Mouse (Mus musculus) embryo, embryonic 11 days (tissue): Measurements from ENCODE around the gene Ptchd4.

Source experiments
- DNase-seq: peaks from one replicate; pipeline ENCODE4 v3.0.0-alpha.2; 2015

Ptchd4 gene

DNA sequence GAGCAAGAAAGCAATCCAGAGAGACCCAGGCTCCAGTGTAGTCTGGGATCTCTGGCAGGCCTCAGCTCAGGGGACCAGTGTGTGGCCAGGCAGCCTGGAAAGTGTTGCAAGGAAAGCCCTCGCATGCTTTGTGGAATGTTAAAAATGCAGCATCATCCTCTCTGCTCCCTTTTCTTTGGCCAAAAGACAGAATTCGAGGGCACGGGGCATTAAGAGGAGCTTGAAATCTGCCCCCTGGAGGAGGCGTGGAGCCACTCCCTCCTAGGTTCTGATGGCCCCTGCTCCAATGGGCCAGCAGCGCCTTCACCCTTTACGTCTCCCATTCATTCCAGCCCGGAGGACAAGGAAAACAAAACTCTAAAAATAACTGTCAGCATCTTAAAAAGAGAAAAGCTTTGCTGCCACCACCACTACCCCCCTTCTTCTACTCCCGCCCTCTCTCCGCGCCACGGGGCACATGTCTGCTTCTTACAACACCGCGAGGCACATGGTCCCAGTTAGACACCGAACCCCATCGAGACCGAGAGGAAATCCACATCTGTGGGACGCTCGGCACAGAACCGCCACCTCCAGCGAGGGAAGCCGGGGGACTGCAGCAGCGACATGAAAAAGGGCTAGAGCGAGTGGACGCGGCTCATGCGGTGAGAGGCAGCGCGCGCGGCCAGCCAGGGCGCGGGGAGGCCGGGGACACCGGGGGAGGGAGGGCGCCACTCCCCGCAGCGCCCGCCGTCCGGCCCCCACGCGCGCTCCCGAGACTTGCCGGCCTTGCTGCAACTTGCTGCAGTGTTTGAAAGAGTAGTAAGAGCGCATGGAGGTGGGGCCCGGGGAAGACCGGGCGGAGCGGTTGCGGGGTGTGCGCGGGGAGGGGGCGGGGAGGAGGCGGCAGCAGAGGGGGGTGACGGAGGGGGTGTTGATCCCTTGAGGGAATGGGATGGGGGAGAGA is at the start of gene Ptchd4:
Gene Ptchd4 (plus strand): TSS at position 279 of the 943 bp plus-strand sequence.
- DNase-seq, result peak; percentile 70

DNA sequence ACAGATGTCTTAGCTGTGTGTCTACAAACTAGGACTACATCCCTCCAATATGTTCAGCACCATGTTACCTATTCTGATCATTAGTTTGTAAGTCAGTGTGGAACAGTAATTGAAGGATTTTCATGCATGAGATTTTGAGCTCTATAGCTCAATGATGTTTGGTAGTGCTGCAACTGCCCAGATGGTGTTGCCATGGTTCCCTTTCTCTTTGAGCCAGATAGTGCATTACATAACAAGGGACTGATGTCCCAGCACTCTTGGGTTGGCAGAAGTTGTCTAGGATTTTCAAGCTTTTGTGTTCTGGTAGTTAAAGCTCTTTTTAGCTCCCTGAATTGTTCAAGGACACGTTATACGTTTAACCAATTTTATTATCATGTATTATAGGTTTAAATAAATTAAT is 38.9 kb upstream of the Ptchd4 start:
- no peak for DNase-seq

DNA sequence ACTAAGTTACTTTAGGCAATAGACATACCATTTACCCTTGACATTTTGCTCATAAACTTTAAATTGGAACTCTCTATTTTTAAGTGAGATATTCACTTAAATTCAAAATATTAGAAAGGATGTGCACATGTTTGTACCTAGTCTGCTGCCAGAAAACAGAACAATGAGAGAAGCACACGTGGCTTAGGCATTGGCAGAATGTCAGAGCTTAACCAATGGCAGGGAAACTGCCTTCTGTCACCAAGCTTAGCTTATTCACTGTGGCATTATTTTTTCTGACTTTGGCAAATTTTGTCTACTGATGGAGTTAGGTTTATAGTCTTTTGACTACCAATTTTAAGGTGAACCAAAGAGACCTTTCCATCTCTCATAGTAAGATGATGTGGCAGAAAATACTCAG is 31.4 kb upstream of the Ptchd4 start:
- DNase-seq, result no peak

DNA sequence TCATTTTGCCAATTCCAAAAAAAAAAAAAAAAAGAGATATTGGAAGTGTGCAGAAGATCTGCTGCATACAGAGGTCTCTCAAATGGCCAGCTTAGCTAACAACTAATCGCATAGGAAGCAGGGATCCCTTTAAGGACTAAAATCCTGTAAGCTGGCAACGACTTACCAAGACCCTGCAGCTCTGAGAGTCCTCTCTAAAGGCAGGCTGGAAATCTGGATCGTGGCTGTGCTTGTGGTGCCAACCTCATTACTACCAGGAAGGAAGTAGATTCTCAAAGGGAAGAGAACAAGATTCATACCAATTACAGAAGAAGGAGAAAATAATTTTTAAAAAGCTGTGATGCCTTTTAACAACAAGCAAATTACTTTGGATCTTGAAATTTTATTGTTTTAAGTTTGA is 29.5 kb upstream of the Ptchd4 start:
- DNase-seq, result no peak

DNA sequence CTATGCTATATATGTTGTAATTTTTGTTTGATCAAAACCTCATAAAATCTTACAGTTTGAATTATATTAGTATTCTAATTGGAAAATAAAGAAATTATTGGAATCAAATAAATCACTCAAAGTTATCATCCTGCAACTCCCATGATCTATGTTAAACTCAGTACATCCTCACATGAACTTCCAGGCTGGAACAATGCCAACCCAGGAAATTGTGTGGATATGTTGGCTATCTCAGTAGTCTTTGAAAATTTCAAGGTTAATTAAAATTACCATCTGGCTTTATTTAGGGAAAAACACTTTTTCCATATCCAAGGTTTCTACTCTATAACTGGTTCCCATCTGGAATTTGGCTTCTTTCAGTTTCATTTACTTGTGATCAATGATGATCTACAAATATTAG is 25.4 kb upstream of the Ptchd4 start:
- no peak for DNase-seq

DNA sequence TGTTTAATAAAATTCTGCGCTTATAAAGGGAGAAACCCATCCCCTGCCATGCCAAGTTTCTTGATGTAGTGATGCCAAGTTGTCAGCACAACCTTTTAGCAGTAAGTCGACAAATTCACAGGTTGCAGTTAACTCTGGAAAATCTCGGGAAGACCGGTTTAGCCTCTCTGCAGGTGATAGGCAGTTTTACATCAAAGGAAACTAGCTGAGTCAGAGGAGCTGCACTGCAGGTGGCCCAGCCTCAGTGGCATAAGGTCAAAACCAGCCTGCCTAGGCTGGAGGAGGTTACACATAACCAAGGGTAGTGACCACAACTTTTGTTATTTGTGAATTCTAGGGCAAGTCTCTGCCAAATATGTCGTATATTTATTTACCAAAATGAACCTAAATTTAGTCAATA is 24.0 kb upstream of the Ptchd4 start:
- no peak for DNase-seq

DNA sequence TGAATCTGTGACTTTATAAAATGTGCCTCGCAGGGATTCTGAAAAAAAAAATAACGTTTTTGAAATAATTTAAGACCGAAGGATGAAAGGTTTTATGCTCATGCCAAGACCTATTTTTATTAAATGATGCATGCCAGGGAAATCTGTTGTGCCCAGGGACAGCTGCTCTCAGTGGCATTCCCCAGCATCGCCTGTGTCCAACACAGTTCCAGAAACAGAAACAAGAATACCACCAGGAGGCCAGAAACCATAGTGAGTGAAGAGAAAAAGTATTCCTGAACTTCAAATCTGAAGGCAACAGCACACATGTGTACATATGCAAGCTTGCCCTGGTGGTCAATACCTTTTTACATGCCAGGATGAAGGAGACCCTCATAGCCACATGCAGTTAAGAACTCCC is 17.8 kb upstream of the Ptchd4 start:
- DNase-seq, result no peak

DNA sequence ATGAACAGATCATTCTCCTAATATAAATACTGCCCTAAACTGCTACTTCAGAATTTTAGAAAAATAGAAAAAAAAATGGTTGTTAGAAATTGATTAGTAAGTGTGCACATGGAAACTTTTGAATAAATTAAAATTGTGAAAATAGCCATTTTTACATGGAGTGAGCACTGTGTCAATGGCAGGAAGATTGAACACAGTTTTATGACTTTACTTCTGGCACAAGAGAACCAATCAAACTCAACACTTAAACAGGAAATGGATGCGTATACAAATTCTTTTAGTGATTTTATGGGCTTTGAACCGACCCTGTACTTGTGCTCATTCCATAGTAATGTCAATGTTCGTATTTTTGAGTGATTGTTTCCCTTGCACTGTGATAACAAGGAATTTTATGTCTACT is 16.1 kb upstream of the Ptchd4 start:
- DNase-seq, result no peak

DNA sequence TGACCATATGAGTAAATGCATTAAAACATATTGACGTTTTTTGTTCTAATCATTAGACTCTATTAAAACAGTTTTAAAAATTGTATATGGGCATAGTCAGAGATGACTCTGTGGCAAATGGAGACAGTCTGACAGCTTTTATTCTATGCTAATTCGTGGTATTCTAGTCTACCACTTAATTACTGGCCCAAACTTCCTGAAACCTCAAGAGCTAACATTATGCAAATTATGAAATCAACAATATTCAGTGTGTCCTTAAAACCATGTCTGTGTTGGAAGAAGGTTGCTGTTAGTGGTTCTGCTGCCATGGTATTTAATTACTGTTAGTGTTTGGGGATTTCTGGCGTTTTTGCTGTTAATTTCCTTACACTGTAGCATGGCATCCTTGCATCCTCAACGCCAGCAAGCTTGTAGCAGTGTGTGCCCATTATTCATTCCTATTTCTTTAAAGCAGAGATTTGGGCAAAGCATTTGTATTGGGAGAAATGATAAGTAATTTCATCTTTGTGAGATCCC is 12.6 kb upstream of the Ptchd4 start:
- no peak for DNase-seq

DNA sequence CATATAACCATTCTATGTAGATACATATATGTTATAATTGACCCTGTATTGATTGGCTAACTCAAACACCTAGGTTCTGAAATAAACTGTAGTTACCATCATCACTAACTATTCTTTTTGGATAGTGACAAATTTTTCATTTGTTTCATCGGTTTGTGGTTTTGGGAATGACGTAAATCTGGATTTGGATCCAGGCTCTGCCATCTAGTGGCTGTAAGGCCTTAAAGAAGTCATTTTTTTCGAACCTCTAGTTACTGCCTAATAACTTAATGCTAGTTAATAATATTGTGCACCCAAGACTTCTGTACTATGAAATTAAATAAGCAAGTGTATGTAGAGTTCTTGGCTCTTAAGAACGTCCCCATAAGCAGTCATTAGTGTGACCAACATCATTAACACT is 11.5 kb upstream of the Ptchd4 start:
- no peak for DNase-seq

DNA sequence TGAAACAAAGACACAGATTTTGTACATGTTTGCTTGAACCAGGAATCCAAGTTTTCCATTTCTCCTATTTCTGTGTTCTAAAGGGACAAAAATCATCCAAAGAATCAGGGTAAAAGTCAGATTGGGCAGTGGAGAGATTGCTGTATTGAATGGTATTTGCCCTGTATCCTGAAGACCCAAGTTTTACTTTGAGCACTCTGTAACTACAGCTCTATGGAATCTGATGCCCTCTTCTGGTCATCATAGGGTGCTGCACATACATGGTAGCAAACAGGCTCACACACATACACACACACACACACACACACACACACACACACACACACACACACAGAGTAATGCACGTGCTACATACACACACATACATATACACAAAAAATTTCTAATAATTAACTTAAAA is 8.7 kb upstream of the Ptchd4 start:
- no peak for DNase-seq

DNA sequence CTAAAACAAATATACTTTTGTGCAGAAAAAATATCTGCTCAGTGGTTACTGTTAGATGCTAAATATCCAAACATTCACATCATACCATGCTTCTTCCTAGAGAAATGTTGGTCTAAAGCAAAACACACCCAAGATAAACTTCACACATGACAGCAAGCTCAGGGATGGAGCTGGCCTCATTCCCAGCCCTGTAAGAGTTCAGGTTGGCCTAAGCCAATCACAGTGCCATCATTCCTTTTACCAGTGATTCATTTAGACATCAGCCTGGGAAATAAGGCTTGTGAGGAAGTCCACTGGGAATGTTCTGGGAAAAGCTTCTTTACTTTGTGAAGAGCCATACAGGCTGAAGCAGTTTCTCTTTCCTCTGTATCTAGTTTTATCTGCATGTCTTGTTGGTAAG is 5.6 kb upstream of the Ptchd4 start:
- DNase-seq, result no peak

DNA sequence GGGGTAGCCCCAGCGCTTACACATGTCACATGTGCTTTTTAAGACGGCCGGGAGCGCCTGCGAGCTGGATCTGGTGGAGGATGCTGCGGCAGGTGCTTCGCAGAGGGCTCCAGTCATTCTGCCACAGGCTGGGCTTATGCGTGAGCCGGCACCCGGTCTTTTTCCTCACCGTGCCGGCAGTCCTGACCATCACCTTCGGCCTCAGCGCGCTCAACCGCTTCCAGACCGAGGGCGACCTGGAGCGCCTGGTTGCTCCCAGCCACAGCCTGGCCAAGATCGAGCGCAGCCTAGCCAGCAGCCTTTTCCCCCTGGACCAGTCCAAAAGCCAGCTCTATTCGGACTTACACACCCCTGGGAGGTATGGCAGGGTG is 850 bp downstream of the Ptchd4 start:
- no peak for DNase-seq

DNA sequence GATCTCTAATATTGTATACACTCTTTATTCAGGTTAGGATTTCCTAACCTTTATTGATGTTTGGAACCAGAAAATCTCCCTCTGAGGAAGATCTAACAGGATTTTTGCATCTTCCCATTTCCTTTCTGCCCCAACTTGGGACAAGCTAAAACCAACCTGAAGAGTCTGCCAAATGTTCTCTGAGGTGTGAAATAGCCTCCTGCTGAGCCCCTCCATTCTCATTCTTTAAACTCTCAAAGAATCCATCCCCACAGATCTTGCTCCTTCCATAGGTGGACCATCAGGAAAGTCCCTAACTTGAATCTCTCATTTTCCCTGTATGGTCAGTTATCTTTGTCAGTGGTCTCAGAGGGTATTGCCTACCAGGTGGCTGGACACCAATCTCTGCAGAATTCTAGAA is 20.0 kb downstream of the Ptchd4 start:
- no peak for DNase-seq

DNA sequence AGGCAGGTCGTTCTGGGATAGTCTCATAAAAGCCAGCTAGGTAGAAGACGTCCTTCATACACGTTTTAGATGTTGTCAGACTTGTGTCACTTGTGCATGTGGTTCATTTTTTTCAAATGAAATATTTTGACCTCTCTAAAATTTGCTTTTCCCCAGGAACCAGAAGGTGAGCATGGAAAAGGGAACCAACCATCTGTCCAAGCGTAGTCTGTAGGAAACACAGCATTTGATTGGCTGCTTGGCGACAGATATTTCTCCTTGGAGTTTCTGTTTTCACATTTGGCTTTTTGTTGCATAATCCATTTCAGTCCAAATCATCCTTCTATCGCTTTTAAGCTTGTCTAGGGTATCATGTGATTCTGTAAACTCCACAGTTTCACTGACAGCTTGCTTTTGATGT is 20.8 kb downstream of the Ptchd4 start:
- DNase-seq, result no peak

DNA sequence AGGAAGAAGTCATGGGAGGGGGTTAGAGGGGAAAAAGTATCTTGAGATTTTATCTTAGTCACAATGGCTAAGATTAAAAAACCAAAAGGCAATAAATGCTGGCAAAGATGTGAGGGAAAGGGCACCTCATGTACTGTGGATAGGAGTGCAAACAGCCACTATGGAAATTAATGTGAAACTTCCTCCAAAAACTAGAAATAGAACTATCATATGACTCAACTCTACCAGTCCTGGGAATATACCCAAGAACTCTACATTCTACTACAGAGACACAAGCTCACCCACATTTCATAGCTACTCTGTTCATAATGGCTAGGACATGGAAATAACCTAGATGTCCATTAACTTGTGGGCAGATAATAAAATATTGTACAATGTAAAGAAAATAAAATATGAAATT is 30.3 kb downstream of the Ptchd4 start:
- DNase-seq, result no peak

DNA sequence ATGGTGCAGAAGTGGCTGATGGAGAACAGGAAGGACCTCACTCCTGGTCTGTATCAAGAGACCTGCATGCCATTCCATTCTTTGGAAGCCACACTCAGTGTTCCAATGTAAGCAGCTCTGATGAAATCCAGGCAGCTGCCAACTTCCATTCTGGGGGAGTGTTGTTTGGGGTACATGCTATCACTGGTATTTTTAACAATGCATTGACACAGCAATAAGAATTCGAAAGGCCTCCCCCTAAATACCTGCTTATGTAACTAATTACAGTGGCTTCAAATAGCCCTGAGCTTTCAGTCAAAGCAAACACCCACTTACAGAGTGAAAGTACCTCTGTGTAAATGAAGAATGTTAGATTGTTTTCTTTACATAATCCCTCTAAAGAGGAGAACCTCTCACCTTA is 42.7 kb downstream of the Ptchd4 start:
- no peak for DNase-seq

DNA sequence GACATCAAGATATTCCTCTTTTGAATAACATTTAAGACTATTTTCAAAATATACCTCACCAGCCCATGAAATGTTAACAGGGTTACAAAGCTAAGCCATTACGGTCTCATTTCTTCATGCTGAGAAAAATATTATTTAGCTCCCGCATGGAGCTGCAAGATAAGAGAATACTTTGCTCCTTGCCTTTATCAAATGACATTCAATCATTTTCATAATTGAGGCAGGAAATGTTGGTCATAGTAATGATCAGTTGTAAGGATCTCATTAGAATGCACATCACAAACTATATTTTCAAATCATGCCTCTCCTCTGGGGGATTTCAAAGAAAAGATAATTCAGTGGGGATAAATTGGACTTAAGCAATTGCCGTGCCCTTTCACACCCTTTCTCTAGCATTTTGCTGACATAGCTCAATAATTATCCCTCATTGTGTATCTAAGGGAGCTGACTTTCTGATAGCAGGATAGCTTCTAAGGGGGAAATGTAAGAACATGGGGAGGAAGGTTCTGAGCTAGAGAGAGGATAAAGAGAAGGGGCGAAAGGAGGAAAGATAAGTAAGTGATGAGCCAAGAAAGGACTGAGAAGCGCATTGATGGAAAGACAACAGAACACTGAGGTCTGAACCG is 47.5 kb downstream of the Ptchd4 start:
- no peak for DNase-seq

DNA sequence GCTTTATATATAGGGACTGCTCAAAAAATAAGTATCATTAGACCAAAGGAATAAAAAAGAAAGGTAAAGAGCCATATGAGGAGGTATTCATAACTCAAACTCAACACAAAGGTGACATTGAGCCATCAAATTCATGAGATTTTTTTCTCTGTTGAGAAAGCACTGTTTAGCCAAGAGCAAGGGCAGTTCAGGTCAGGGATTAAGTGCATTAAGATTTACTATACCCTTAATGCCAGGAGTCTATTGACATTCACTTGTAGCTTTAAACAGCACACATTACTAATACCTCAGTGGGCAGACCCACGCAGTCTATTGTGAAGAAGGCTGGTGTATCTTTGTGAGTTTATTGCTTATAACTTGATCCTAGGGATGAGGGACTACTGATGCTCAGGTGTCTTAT is 49.0 kb downstream of the Ptchd4 start:
- DNase-seq, result no peak

DNA sequence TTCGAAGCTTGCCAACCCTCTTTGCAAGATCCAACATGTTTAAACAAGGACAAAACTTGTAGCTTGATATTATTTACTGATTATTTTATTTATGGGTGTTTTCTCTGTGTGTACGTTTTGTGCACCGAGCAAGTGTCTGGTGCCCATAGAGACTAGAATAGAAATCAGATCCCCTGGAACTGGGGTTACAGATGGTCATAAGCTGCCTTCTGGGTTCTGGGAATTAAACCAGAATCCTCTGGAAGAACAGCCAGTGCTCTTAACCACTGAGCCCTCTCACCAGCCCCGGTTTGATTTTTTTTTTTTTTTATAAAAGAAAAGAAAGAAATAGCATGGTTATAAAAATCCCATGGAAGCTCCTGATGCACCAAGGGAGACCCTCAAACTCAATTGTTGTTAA is 59.1 kb downstream of the Ptchd4 start:
- no peak for DNase-seq

DNA sequence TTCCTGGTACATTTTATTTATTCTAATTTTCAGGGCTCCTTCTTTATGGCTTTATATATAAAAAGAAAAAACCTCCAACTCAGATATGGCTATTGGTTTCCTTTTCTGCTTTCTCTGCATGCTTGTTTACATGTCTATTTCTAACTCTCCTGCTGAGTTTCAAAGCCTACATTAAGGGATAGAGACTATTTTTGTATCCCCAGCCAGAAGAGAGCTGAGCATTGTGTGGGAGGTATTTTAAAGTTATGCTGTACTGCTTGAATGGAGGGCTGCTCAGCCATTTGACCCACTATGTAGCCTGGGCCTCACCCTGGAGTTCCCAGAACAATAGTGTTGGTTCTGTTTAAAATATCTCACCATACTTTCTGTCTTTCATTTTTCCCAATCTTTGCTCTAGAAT is 77.3 kb downstream of the Ptchd4 start:
- no peak for DNase-seq

DNA sequence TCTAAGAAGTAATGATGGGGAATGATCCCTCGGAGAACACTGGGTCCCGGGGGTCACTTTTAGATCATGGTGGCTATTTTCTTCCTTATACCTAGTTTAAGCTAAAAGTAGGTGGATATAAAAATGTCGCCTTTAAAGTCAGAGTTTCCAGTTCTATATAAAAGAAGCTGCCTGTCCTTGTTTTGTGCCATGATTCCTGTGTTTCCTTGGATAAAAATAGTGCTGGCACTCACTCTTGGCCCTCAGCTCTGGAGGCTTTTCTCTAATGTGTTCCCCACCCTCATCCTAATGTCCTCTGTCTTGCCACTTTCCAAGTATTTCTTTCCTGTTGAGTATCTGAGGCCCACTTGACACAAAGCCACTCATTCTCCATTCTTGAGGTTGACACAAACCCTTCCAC is 79.6 kb downstream of the Ptchd4 start:
- no peak for DNase-seq

DNA sequence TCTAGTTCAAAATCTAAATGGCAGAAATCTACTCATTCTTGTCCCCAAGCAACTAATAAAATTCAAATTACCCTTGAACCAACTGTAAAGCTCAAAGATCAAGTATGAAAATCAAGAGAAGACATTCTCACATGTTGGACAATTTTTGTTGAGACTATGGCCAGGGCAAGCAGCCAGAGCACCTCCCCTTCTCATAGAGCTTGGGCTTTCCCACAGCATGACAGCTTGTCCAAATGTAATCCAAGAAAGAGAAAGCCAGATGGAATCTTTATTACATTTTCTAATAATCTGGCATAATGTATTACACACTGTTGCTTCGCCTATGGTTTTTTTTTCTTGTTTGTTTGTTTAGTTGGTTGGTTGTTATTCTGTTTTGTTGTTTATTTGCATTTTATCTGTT is 102.7 kb downstream of the Ptchd4 start:
- no peak for DNase-seq

DNA sequence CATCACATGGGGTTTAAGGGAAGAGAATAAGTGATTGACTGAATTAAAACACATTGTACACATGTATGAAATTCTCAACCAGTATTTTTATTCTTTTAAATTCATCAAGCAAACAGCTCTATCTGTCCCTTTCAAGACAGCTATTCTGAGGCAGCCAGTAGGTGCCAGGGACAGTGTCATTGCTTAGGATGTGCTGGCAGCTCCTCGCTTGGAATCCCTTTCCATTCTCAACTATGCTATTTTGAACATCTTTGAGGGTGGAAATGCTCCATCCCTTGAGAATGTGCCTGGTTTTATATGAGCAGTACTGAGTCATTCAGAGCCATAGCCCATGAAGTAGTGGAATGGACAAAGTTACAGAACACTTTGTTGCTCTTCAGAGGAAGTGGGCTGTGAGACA is 112.2 kb downstream of the Ptchd4 start:
- no peak for DNase-seq

DNA sequence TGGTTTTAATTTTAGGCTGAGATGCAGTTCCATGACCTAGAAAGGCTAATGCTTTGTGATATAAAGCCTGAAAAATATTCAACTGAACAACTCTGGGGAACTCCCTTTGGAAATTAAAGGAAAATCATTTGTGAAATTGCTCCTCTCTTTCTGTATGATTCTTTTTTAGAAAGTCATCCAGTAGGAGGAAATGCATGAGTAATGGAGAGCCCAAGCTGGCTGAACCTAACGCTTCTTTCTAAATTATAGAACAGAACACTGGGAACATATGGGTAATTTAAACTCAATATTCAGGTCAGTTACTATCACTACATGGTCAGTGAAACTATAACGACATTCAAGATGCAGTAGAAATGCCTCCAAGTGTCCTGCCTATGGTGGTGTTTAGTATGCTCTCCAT is 114.6 kb downstream of the Ptchd4 start:
- no peak for DNase-seq
